Mouse (Mus musculus) neural tube, embryonic 13.5 days (tissue): ENCODE results near the gene Trip6. TPM values are rescaled to one million over a fixed set of nuclear protein-coding genes. Genes with fewer than 3 reads are reported as not detected.
A peak's percentile ranks its signal among the peaks of the same experiment; 100 is the strongest.
"Not testable (repeated sequence)": the region's sequence is repeated elsewhere in the genome, so short reads cannot be mapped to it uniquely, and the experiment has no call there.

ENCODE experiments used
- ATAC-seq: fragments of 200-750 bp; cut with Nextera tagmentation; 2 replicates; pipeline ENCODE4 v1.8.0; 2017; ENCODE audit warnings: low read depth, mild to moderate bottlenecking, moderate TSS enrichment, moderate library complexity
- H3K27ac ChIP-seq: fragments of 300-500 bp; sonication (generic); replicated peaks from 2 replicates; pipeline ENCODE4 v1.5.1; 2015; ENCODE audit warnings: moderate library complexity, mild to moderate bottlenecking, inconsistent platforms
- H3K27me3 ChIP-seq: fragments of 300-500 bp; sonication (generic); 2 replicates; pipeline ENCODE4 v1.6.1; 2015; ENCODE audit warnings: mild to moderate bottlenecking, inconsistent platforms
- H3K36me3 ChIP-seq: fragments of 300-500 bp; sonication (generic); 2 replicates; pipeline ENCODE4 v1.6.1; 2015; ENCODE audit warnings: mild to moderate bottlenecking, inconsistent platforms
- H3K4me1 ChIP-seq: fragments of 300-500 bp; sonication (generic); replicated peaks from 2 replicates; pipeline ENCODE4 v1.6.1; 2015; ENCODE audit warnings: inconsistent platforms
- H3K4me2 ChIP-seq: fragments of 300-500 bp; sonication (generic); 2 replicates; pipeline ENCODE4 v1.6.1; 2015; ENCODE audit warnings: inconsistent platforms, mild to moderate bottlenecking, moderate library complexity
- H3K4me3 ChIP-seq: fragments of 300-500 bp; sonication (generic); 2 replicates; pipeline ENCODE4 v1.5.1; 2015; ENCODE audit warnings: mild to moderate bottlenecking, inconsistent platforms
- H3K9ac ChIP-seq: fragments of 300-500 bp; sonication (generic); 2 replicates; pipeline ENCODE4 v1.6.1; 2015; ENCODE audit warnings: moderate library complexity, mild to moderate bottlenecking, inconsistent platforms
- H3K9me3 ChIP-seq: fragments of 300-500 bp; sonication (generic); 2 replicates; pipeline ENCODE4 v1.6.1; 2016; ENCODE audit warnings: inconsistent platforms
- WGBS: fragments of 180-500 bp; shearing (Covaris S2); methylation state at CpG from one replicate; pipeline ENCODE4 v1.1.7; 2015; 5-methylcytosine and 5-hydroxymethylcytosine counted together
- microRNA-seq: library from miRNA; unstranded; fragments of <30 nt; microRNA quantifications from one replicate; pipeline ENCODE4, GENCODE M21; 2016
- polyA plus RNA-seq: library from polyadenylated mRNA; unstranded; fragments of >200 nt; fragmentation: Nextera tagmentation; extraction: Ambion mirVana; gene quantifications from 2 replicates; pipeline ENCODE4 v1.2.1, GENCODE M21; 2015

Trip6 gene
- polyA plus RNA-seq, 1 experiment from 2014 or later = 17.7 TPM

DNA sequence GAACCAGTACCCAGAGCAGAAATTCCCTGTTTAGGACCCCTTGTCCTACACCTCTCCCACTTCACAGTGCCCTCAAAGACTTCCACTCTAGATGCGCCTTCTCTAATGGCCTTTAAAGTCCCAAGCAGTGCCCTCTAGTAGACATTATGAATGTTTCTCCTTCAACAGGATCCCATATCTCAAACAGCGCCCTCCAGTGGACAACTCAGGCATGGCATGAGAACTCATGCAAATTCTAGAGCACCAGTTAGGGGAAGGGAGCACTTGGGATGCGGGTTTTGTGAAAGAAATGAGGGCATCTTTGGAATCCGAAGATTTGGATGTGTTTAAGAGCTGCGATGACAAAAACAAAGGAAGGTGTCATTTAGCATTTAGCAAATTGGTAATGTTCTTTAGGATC is 29.2 kb downstream of the Trip6 start:
- Histone ChIP-seq H3K9me3 (peaks cover 5% of the 10 kb centered on the region; the same call in 1 of the 2 replicates), H3K4me1 (peaks cover 34% of the 10 kb centered on the region), H3K4me2 (no peak overlapping the region), H3K4me3 (no peak overlapping the region), H3K36me3 (no peaks in the 10 kb centered on the region), H3K27ac (no peak overlapping the region), H3K9ac (no peak overlapping the region), H3K27me3 (peaks cover 24% of the 10 kb centered on the region)
- ATAC-seq = no peak
- WGBS = 66% methylated on average over 5 of the region's 5 CpGs

DNA sequence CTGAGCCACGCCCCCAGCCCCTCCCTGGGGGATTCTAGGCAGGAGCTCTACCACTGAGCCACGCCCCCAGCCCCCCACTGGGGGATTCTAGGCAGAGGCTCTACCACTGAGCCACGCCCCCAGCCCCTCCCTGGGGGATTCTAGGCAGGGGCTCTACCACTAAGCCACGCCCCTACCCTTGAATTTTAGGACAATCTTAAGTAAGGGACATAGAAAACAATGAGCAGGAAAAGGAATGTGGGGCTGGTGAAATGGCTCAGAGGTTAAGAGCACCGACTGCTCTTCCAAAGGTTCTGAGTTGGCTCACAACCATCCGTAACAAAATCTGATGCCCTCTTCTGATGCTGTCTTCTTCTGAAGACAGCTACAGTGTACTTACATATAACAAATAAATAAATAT is 29.8 kb downstream of the Trip6 start:
- WGBS = 85% methylated on average over 6 of the region's 6 CpGs

DNA sequence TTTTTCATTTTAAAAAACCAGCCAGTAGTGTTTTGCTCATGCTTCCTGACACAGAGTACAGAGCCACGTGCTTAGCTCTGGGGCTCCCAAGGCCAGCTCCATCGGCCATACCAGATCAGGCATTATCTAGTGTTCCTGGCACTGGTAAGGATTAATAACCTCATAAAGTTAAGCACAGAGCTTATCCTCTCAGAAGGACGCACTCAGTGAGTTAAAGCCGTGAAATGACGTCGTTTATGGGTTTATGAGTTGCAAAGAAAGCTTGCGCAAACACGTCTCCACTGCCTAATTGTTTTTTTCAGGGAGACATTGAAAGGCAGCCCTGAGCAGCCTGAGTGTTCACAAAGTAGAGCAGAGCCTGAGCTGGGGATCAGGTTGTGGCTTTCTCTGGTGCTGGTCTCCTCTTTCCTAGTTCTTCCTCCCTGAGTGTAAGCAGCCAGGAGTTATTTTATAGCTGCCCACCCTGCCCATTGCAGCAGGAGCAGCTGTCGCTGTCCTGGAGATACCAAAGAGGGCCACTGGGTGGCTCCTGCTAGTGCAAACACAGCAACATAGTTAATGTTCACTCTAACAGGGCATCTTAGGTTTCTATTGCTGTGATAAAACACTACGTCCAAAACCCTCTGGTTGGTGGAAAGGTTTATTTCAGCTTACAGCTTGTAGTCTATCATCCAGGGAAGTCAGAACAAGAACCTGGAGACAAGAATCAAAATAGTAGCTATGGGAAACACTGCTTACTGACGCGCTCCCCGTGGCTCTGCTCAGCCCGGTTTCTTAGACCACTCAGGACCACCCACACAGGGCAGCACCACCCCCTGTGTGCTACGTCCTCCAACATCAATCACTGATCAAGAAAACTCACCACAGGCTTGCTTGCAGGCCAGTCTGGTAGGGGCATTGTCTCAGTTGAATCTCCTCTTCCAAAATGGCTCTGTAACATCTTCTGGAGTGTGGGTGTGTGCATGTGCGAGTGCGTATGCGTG is 36.6 kb downstream of the Trip6 start:
- H3K4me1 ChIP-seq = peaks cover 10% of the 10 kb centered on the region
- no peak overlapping the region for H3K27ac ChIP-seq
- no peak overlapping the region for H3K4me3 ChIP-seq
- no peaks in the 10 kb centered on the region; the same call in 1 of the 2 replicates for H3K27me3 ChIP-seq
- WGBS = 25% methylated on average over 18 of the region's 18 CpGs
- peak overlapping the region; percentile 40 for H3K4me2 ChIP-seq
- peak overlapping the region; percentile 32; the same call in 1 of the 2 replicates for H3K9ac ChIP-seq
- H3K9me3 ChIP-seq = peaks cover 5% of the 10 kb centered on the region; the same call in 1 of the 2 replicates
- peak; percentile 84 for ATAC-seq
- H3K36me3 ChIP-seq = no peaks in the 10 kb centered on the region

More for the DNA sequence above, 29.8 kb downstream of the Trip6 start:
- H3K36me3 ChIP-seq, H3K4me3 ChIP-seq, H3K9me3 ChIP-seq, H3K4me2 ChIP-seq, ATAC-seq, H3K27ac ChIP-seq, H3K9ac ChIP-seq: not testable (repeated sequence)
- H3K4me1 ChIP-seq = peaks cover 31% of the 10 kb centered on the region
- peaks cover 18% of the 10 kb centered on the region for H3K27me3 ChIP-seq

DNA sequence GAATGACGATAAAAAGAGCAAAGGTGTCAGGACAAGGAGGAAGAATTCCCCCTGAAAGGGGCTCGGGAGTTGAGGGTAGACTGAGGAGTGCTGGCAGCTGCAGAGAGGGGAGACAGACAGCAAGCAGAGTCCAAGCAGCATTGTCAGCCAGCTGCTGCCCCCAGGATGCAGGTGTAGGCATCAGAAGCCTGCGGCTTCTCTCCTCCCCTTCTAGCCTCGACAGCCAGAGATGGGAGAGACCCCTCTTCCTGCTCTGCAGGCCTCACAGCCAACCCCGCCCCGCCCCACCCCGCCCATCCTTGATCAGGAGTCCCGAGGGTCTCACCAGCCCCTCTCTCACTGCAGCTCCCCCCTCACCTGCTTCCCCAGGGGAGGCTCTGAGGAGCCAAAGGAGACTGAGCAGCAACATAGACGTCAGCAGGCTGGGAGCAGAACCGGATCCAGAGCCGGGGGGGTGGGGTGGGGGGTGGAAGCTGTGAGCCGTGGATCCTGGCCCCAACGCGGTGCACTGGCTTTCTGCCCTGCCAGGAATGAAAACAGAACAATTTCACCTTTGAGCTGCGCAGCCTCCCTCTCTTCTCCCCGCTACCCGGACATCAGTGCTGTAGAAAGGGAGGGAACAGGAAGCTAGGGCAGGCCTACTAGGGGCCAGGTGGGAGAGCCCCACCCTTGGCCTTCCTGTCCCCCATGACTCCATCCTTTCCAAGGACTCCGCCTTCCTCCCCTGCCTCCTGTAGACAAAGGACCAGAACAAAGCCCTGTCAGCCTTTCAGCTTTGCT is 45.9 kb downstream of the Trip6 start:
- H3K27ac ChIP-seq = no peak overlapping the region
- H3K4me1 ChIP-seq = 0 out of 2 replicates have a peak, but pooled peaks cover 5% of the 10 kb centered on the region
- WGBS = 34% methylated on average over 18 of the region's 18 CpGs
- H3K27me3 ChIP-seq = no peaks in the 10 kb centered on the region
- H3K4me3 ChIP-seq = no peak overlapping the region
- ATAC-seq = no peak
- H3K36me3 ChIP-seq = no peaks in the 10 kb centered on the region
- peaks cover 8% of the 10 kb centered on the region; the same call in 1 of the 2 replicates for H3K9me3 ChIP-seq
- peak overlapping the region; percentile 30 for H3K4me2 ChIP-seq
- H3K9ac ChIP-seq = peak overlapping the region; percentile 41

DNA sequence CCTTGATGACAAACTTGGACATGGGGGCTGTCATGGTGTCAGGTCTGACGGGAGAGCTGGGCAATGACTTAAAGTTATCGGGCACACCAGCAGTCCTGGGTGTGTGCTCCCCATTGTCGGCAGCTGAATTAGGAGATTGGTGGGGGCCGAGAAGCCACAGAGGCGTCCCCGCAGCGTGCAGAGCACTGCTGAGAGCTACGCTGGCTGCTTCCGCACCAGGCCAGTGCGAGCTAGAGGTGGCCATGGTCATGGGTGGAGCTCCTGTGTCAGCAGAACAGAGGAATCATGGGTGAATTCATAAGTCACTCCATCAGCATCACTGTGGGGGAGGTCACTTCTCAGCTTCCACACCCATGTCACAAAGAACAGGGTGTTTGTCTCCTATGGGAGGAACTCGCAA is 49.4 kb downstream of the Trip6 start:
- Histone ChIP-seq H3K27ac (no peak overlapping the region), H3K4me1 (0 out of 2 replicates have a peak, but pooled peaks cover 5% of the 10 kb centered on the region), H3K36me3 (no peaks in the 10 kb centered on the region), H3K4me2 (no peak overlapping the region), H3K9ac (no peak overlapping the region), H3K27me3 (no peaks in the 10 kb centered on the region), H3K4me3 (no peak overlapping the region), H3K9me3 (no peaks in the 10 kb centered on the region)
- 92% methylated on average over 11 of the region's 11 CpGs for WGBS
- ATAC-seq = no peak

DNA sequence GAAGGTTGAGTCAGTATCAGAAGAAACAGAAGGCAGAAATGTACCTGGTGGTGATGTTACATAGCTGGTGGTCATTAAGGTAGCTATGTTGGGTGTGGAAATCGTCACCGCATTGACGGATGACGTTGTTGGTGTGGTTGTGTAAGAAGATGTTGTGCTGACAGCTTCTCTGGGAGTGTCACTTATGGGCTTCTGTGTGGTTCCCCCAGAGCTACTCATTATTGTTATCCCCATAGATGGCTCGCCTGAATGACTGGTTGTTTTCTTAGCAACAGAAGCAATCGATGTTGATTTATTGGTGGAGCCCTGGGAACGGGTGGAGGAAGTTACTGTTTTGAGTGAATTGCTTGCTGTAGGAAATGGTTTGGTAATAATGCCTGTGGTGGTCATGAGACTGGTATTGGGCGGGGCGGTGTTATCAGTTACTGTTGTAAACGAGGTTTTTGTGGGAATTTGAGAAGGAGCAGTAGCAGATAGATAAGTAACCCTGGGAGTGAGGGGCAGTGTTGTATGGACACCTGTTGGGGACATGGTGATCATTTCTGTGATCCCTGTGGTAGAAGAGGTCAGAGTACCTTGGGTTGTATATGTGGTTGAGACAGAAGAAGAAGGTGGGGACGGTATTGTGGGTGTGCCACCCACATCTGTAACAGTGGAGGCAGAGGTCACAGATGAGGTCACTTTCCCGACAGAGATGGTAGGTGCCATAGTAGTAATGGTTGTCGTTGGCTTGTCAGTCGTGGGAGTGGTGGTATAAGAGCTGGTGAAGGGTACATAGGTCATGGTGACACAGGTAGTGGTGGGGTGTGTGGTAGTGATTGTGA is 50.1 kb downstream of the Trip6 start:
- WGBS = 76% methylated on average over 14 of the region's 14 CpGs
- no peak for ATAC-seq
- H3K4me2 ChIP-seq = no peak overlapping the region
- H3K9me3 ChIP-seq = no peaks in the 10 kb centered on the region
- no peak overlapping the region for H3K27ac ChIP-seq
- H3K36me3 ChIP-seq = no peaks in the 10 kb centered on the region
- no peak overlapping the region for H3K9ac ChIP-seq
- H3K27me3 ChIP-seq = no peaks in the 10 kb centered on the region
- no peak overlapping the region for H3K4me3 ChIP-seq
- H3K4me1 ChIP-seq = 0 out of 2 replicates have a peak, but pooled peaks cover 5% of the 10 kb centered on the region

Small RNAs within 50 kb of the gene (microRNA-seq; reads per million reads assigned to microRNA genes)
- 1.2 reads per million for gene Mir7036
- not detected for gene Mir8116

Other genes with a start within 250 kb of the Trip6 start
- gene Serpine1, start 242.1 kb downstream of the Trip6 start, polyA plus RNA-seq = 0.25 TPM in 1 of 2 replicates, not detected in the other
- gene Trim56, start 198.2 kb downstream of the Trip6 start, polyA plus RNA-seq = 2.1 and 2.9 TPM in 2 replicates
- not detected in 2 replicates for gene Muc3, start 165.1 kb downstream of the Trip6 start, polyA plus RNA-seq
- 0.10 TPM in 1 of 2 replicates, not detected in the other for gene Muc3a, start 102.0 kb downstream of the Trip6 start, polyA plus RNA-seq
- gene Ache, start 26.9 kb downstream of the Trip6 start, polyA plus RNA-seq = 37.8 and 40.6 TPM in 2 replicates
- gene Ufsp1, start 19.8 kb downstream of the Trip6 start, polyA plus RNA-seq = 15.1 and 18.3 TPM in 2 replicates
- gene Srrt, start 6.7 kb downstream of the Trip6 start, polyA plus RNA-seq = 102 and 115 TPM in 2 replicates
- 26.9 and 27.4 TPM in 2 replicates for gene Slc12a9, start 19.2 kb upstream of the Trip6 start, polyA plus RNA-seq
- 10.8 and 13.4 TPM in 2 replicates for gene Ephb4, start 35.7 kb upstream of the Trip6 start, polyA plus RNA-seq
- 0.06 and 0.08 TPM in 2 replicates for gene Zan, start 162.7 kb upstream of the Trip6 start, polyA plus RNA-seq
- 79.7 and 80.1 TPM in 2 replicates for gene Pop7, start 188.1 kb upstream of the Trip6 start, polyA plus RNA-seq
- gene Gigyf1, start 204.1 kb upstream of the Trip6 start, polyA plus RNA-seq = 16.9 and 17.3 TPM in 2 replicates
- gene Epo, start 218.8 kb upstream of the Trip6 start, polyA plus RNA-seq = not detected in 2 replicates
- gene Gnb2, start 219.1 kb upstream of the Trip6 start, polyA plus RNA-seq = 486 and 510 TPM in 2 replicates
- gene Actl6b, start 239.1 kb upstream of the Trip6 start, polyA plus RNA-seq = 203 and 222 TPM in 2 replicates